Mouse (Mus musculus) erythroid progenitor cell, adult 5-6 weeks (primary cell): ENCODE measurements around the gene Morc1. TPM values are rescaled to one million over a fixed set of nuclear protein-coding genes. Genes with fewer than 3 reads are reported as not detected.

Source experiments
- ATAC-seq: replicated peaks from 2 replicates; pipeline ENCODE4 v1.8.0; 2016; ENCODE audit warnings: moderate number of reproducible peaks, mild to moderate bottlenecking, moderate TSS enrichment, inconsistent platforms; ENCODE audit not compliant: poor library complexity, low FRiP score, severe bottlenecking
- total RNA-seq, 2 experiments: library from RNA; stranded (forward) in 1 of 2; stranded (reverse) in 1 of 2; fragments of 150-400 nt in 1 of 2; fragments of 186-747, 209-891 nt in 1 of 2; gene quantifications; 2 replicates each; pipeline versions ENCODE4 v1.2.3 to v1.2.4; 2015 to 2017; ENCODE audit warnings: low replicate concordance in 2 of 2

Morc1 gene
- total RNA-seq, 2 experiments from 2014 or later: not detected

DNA sequence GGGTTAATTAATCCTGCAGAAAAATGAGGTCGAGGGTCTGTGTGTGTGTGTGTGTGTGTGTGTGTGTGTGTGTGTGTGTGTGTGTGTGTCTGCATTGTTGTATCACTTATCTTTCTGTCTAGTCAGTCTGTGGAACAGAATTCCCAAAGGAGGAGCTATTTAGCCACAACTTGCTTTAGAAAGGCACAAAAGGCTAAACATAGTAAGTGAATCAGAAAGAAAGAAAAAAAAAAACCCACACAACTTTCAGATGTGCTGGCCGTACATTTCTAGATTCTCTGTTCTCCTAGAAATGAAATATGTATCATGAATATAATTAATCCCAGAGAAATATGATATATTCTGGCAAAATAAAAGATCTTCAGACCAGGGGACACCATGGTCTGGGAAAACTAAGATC, 190.0 kb downstream of the Morc1 start:
- ATAC-seq: no peak

GRCm38 (mm10) chr16:48623447-48623846, 192.4 kb downstream of the Morc1 start:
- ATAC-seq: no peak

DNA sequence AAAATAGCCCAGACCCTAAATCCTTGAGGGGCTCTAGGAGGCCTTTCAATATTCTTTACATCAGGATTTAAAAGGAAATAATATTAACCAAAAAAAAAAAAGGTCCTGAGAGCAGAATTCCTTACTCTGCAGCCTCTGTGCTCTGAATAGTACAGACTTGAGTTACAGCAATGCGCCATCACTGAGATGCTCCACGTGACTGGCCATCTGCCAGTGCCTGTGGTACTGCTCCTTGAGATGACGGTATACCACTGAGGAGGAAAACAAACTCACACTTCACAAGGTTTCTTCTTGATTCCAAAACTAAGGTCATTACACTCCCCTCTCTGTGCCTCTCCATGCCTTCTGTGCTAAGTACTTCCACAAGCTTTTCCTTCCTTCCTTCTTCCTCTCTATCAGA, 195.1 kb downstream of the Morc1 start:
- no peak for ATAC-seq

DNA sequence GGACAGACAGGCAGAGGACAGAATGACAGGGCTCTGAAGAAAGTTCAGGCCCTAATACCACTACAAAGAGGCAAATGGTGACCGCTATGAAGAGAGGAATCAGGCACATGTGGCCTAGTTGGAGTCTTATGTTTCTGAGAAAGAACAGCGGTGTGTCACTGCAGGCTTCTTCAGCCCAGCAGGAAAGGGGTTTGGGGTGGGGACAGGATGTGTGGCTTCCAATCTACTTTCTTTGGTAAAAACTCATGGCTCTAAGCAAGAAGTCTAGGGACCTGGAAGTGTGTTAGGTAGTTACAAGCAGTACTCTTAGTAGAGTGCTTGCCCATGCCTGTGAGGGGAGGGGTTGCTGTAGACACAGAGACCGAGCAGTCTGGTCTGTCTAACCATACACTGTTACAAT, 196.3 kb downstream of the Morc1 start:
- no peak for ATAC-seq

DNA sequence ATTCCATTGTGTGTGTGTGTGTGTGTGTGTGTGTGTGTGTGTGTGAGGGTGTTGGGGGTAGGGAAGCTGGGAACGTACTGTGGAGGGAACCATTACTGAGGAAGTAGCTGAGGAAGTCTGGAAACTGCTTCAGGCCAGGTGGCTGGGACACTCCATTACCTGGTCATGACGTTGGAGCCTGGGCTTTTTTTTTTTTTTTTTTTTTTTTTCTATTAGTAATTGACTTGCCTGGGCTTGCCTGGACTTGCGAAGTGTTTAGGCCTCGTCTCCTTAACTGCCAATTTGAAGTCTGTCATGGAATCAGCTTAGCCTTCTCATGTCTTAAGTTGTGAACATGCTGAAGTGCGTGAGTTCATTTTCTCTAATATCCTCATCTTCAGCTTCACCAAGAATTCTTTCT, 198.7 kb downstream of the Morc1 start:
- ATAC-seq: no peak

- ATAC-seq: no peak
Observed at GRCm38 (mm10) chr16:48630466-48630865, 199.4 kb downstream of the Morc1 start.

GRCm38 (mm10) chr16:48632351-48632750, 201.3 kb downstream of the Morc1 start:
- no peak for ATAC-seq

- no peak for ATAC-seq
Observed at GRCm38 (mm10) chr16:48646246-48646645, 215.2 kb downstream of the Morc1 start.

DNA sequence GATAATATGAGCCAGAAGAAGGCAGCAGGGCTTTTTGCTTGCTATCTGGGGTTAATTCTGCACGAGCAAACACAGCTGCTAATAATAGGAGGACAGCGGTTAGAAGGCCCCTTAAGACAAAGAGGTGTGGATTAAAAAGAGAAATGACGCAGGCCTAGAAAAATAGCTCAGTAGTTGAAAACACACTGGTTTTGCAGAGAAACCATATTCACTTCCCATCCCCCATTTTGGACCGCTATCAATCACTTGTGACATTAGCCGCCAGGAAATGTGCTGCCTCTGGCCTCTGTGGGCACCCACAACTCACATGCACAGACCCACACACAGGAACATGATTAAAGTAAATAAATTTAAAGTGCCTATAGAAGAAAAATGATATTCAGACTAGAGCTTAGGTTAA, 240.7 kb downstream of the Morc1 start:
- no peak for ATAC-seq

DNA sequence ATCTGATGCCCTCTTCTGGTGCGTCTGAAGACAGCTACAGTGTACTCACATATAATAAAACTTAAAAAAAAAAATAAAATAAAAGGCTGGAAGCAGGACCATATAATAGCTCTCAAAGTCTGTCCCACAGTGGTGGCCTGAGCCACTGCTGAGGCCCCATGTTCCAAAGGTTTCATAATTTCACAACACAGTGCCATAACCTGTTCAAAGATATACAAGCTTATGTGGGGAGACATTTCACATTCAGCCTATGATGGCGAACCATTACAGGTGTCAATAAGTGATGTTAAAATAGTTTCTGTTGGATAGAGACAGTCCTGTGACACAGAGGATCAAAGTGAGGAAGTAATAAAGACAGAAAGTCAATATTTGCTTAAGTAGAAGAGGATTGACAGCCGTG, 241.6 kb downstream of the Morc1 start:
- ATAC-seq: no peak

DNA sequence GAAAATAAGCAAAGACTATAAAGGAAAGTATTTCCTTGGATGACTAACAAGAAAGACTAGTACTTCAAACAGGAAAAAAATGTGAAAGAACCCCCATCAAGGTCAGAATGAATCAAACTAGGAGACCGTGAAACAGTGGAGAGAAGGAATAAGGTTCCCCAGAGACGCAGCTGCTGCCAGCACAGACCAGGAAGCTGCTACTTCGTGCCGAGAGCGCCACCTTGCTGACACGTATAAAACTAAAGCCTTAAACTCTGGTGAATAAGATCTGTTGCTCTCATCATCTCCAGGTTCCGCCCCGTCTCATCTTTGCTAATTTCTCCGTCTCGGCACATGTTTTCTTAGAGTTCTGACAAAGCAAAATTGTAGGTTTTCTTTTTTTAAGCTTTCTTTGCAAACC, 244.6 kb downstream of the Morc1 start:
- ATAC-seq: no peak

DNA sequence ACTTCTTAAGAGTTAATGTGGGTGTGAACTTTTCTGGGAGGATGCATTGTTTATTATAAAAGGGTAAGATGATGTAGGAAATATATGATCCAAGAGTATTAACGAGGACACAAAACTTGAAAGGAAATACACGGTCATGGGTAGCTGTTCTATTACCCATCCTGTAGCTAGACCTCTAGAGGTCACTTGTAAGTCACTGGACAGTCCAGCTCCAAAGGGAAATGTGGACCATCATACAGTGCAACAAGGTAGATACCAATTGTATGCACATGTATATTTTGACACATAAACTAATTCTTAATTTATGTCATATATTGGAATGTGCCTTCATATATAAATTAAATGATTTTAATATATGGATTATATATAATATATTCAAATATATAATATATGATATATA, 245.2 kb downstream of the Morc1 start:
- ATAC-seq: no peak

DNA sequence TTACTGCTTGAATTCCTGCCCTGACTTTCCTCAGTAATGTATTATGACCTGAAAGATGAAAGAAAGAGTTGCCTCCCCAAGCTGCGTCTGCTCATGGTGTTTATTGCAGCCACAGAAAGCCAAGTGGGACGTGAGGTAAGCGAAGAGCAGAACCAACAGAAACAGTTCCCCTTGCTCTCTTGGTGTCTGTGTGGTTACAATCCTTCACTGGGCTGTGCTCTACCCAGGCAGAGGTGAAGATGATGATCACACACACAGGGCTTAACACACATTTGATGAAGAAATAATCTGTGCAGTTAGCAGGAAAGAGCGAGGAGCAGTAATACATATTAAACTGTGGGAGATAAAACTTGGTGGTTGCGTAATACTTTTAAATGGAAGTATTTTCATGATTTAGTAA, 246.3 kb downstream of the Morc1 start:
- ATAC-seq: no peak

DNA sequence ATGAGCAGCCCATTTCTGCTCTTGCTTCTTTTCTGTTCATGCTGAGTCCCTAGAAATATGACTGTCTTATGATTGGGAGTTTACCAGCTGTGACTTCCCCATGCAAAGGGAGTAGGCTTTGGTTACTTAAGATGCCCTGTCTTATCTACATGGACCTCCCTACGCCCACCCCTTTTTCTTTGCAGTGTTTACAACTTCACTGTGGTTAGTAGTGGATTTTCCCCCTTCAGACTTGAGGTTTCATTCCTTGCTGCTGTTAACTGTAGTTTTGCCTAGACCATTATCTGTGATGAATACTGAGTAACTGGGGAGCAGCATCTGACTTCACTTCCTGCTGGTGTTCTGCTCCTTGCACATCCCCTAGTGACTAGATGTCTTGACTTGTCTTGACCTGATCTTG, 247.0 kb downstream of the Morc1 start:
- no peak for ATAC-seq

Other genes with a start within 250 kb of the Morc1 start
- gene Dppa4, start 147.5 kb upstream of the Morc1 start, total RNA-seq (2015; ENCODE audit: low replicate concordance): not detected in 2 replicates
- not detected in 2 replicates for gene Dppa4, start 147.5 kb upstream of the Morc1 start, total RNA-seq (2017; ENCODE audit: low replicate concordance)
- gene Dppa2, start 127.3 kb upstream of the Morc1 start, total RNA-seq (2015; ENCODE audit: low replicate concordance): not detected in 2 replicates
- gene Dppa2, start 127.3 kb upstream of the Morc1 start, total RNA-seq (2017; ENCODE audit: low replicate concordance): not detected in 2 replicates
- gene Gm5485, start 18.8 kb upstream of the Morc1 start, total RNA-seq (2015; ENCODE audit: low replicate concordance): not detected in 2 replicates
- not detected in 2 replicates for gene Gm5485, start 18.8 kb upstream of the Morc1 start, total RNA-seq (2017; ENCODE audit: low replicate concordance)